Mouse (Mus musculus): Measurements from ENCODE around the gene Ptprs. TPM values are rescaled to one million over a fixed set of nuclear protein-coding genes. Genes with fewer than 3 reads are reported as not detected.

The Ptprs gene
- polyA plus RNA-seq, 1 experiment = 57.5 TPM

DNA sequence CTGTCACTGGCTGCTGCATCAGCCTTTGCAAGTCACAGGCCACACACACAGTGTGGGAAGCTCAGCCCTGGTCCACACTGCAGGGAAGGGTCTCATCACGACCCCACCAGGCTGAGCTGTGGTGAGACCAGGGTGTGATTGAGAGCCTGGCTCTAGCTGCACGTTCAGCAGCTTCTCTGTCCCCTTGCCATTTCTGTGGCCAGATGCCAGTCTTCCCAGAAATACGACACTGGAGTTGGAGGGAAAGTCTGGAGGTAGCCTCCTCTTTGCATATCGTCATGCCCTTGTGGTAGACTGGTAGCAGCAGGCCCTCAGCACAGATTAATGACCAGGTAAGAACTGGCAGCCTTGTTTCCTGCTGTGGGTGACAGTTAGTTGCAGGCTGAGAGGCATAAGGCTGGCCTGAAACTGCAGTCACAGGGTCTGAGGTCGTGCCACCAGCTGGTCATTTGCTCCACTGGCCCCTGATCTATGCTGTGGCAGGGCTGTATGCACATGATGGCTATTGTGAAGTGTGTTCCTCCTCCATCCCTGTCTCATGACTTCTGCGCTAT is 96.9 kb downstream of the Ptprs start:
- WGBS = 91% methylated on average over 6 of the region's 6 CpGs
- TF ChIP-seq CTCF (IDR thresholded peaks at IDR 0.05; ENCODE audit: extremely low read depth, insufficient read depth, insufficient read length, insufficient replicate concordance) (no peak), POLR2A (IDR thresholded peaks at IDR 0.05; ENCODE audit: low read depth, low read length) (no peak)
- DNase-seq (ENCODE audit: low read depth in 1 of 2, low spot score in 2 of 2) = no peak

DNA sequence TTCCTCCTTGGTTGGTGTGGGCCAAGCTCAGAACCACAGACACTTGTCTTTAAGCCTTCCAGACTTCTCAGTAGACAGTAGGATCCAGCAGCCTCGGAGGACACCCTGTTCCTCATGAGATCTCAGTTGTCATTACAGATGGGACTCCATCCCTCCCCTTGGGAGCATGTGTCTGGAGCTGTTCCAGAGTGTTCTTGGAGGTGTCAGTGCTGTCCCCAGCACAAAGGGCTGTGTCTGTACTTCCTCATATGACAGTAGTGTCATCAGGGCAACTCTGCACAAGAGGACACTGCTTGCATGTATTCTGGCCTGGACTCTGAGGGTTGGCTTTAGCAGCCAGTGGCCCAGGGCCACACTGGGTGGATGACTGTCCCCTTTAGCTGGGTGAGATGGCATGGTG is 101.4 kb downstream of the Ptprs start:
- 79% methylated on average over 1 of the region's 1 CpGs for WGBS
- Histone ChIP-seq H3K4me1 (ENCODE audit: control insufficient read depth, insufficient read depth, insufficient read length) (no peaks in the 10 kb centered on the region), H3K27me3 (ENCODE audit: control insufficient read depth, insufficient read depth, low read length) (no peaks in the 10 kb centered on the region), H3K36me3 (ENCODE audit: control insufficient read depth, insufficient read depth, low read length) (peaks cover 18% of the 10 kb centered on the region; the same call in 1 of the 2 replicates), H3K27ac (ENCODE audit: insufficient read depth, low read length) (no peak overlapping the region), H3K4me3 (ENCODE audit: extremely low read depth, insufficient read depth, insufficient read length) (no peak overlapping the region)
- DNase-seq (ENCODE audit: low read depth in 1 of 2, low spot score in 2 of 2) = no peak
- no peak for TF ChIP-seq CTCF (IDR thresholded peaks at IDR 0.05; ENCODE audit: extremely low read depth, insufficient read depth, insufficient read length, insufficient replicate concordance)

More for the DNA sequence above, 96.9 kb downstream of the Ptprs start:
- H3K36me3 ChIP-seq (ENCODE audit: control insufficient read depth, insufficient read depth, low read length) = peaks cover 14% of the 10 kb centered on the region; the same call in 1 of the 2 replicates
- H3K4me1 ChIP-seq (ENCODE audit: control insufficient read depth, insufficient read depth, insufficient read length) = no peaks in the 10 kb centered on the region
- H3K27ac ChIP-seq (ENCODE audit: insufficient read depth, low read length) = no peak overlapping the region
- H3K4me3 ChIP-seq (ENCODE audit: extremely low read depth, insufficient read depth, insufficient read length) = no peak overlapping the region
- H3K27me3 ChIP-seq (ENCODE audit: control insufficient read depth, insufficient read depth, low read length) = no peaks in the 10 kb centered on the region

GRCm38 (mm10) chr17:56373136-56374034 is 102.9 kb downstream of the Ptprs start:
- WGBS = 93% methylated on average over 17 of the region's 17 CpGs
- Histone ChIP-seq H3K4me3 (ENCODE audit: extremely low read depth, insufficient read depth, insufficient read length) (no peak overlapping the region), H3K27ac (ENCODE audit: insufficient read depth, low read length) (no peak overlapping the region), H3K36me3 (ENCODE audit: control insufficient read depth, insufficient read depth, low read length) (peaks cover 18% of the 10 kb centered on the region), H3K27me3 (ENCODE audit: control insufficient read depth, insufficient read depth, low read length) (no peaks in the 10 kb centered on the region), H3K4me1 (ENCODE audit: control insufficient read depth, insufficient read depth, insufficient read length) (no peaks in the 10 kb centered on the region)
- DNase-seq (ENCODE audit: low read depth in 1 of 2, low spot score in 2 of 2) = no peak
- TF ChIP-seq POLR2A (IDR thresholded peaks at IDR 0.05; ENCODE audit: low read depth, low read length) (no peak), CTCF (IDR thresholded peaks at IDR 0.05; ENCODE audit: extremely low read depth, insufficient read depth, insufficient read length, insufficient replicate concordance) (no peak)

GRCm38 (mm10) chr17:56372109-56372508 is 104.2 kb downstream of the Ptprs start:
- TF ChIP-seq CTCF (IDR thresholded peaks at IDR 0.05; ENCODE audit: extremely low read depth, insufficient read depth, insufficient read length, insufficient replicate concordance) (no peak), POLR2A (IDR thresholded peaks at IDR 0.05; ENCODE audit: low read depth, low read length) (no peak)
- Histone ChIP-seq H3K36me3 (ENCODE audit: control insufficient read depth, insufficient read depth, low read length) (peaks cover 16% of the 10 kb centered on the region), H3K27ac (ENCODE audit: insufficient read depth, low read length) (no peak overlapping the region), H3K27me3 (ENCODE audit: control insufficient read depth, insufficient read depth, low read length) (no peaks in the 10 kb centered on the region), H3K4me1 (ENCODE audit: control insufficient read depth, insufficient read depth, insufficient read length) (no peaks in the 10 kb centered on the region), H3K4me3 (ENCODE audit: extremely low read depth, insufficient read depth, insufficient read length) (no peak overlapping the region)
- no peak for DNase-seq (ENCODE audit: low read depth in 1 of 2, low spot score in 2 of 2)
- 85% methylated on average over 4 of the region's 4 CpGs for WGBS

DNA sequence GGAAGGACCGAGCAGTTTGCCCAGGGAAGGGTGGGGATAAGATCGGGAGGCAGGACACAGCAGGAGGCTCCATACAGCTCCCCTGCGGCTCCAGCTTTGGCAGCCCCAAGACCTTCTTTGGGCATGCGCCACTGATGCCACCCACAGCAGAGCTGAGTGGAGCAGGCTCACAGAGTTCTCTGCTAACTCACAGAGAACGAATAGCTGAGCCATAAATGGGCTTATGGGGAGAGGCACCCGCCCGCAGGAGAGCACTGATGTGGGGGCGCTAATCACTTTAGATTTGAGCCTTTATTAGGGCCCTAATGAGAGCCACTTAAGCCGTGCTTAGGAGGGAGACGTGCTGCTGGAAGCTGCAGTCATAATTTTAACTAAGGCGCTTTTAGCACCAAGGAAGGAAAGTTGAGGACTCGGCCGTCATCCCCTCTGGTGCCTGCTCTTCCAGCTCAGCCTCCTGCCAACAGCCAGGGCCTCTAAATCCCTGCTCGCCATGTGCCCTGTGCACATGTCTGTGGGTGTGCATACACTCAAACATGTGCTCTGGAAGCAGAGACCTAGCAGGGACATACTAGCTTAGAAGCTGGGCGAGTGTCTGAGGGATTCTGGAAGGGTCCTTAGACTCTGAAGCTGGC is 105.1 kb downstream of the Ptprs start:
- H3K27me3 ChIP-seq (ENCODE audit: control insufficient read depth, insufficient read depth, low read length) = no peaks in the 10 kb centered on the region
- no peak overlapping the region for H3K27ac ChIP-seq (ENCODE audit: insufficient read depth, low read length)
- no peak for DNase-seq (ENCODE audit: low read depth in 1 of 2, low spot score in 2 of 2)
- TF ChIP-seq POLR2A (IDR thresholded peaks at IDR 0.05; ENCODE audit: low read depth, low read length) = no peak
- TF ChIP-seq CTCF (IDR thresholded peaks at IDR 0.05; ENCODE audit: extremely low read depth, insufficient read depth, insufficient read length, insufficient replicate concordance) = no peak
- H3K4me1 ChIP-seq (ENCODE audit: control insufficient read depth, insufficient read depth, insufficient read length) = no peaks in the 10 kb centered on the region
- H3K4me3 ChIP-seq (ENCODE audit: extremely low read depth, insufficient read depth, insufficient read length) = no peak overlapping the region
- 92% methylated on average over 15 of the region's 15 CpGs for WGBS
- H3K36me3 ChIP-seq (ENCODE audit: control insufficient read depth, insufficient read depth, low read length) = peaks cover 12% of the 10 kb centered on the region

DNA sequence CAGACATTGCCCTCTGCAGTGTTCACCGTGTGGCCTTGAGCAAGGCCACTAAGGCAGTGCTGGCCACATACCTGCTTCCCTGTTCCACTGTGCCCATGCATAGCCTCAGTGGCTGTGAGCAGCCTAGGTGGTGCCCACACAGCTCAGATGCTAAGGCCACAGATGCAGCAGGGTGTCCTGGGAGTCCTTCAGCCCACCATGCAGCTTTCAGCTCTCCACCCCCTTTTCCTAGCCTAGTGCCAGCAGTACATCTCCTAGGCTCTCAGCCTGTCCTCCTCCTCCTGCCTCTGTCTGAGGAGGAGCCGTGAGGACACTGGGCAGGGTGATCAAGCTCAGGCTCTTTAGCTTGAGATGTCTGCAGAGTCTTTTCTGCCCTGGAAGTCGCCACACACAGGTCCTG is 106.2 kb downstream of the Ptprs start:
- TF ChIP-seq POLR2A (IDR thresholded peaks at IDR 0.05; ENCODE audit: low read depth, low read length) = no peak
- no peak for TF ChIP-seq CTCF (IDR thresholded peaks at IDR 0.05; ENCODE audit: extremely low read depth, insufficient read depth, insufficient read length, insufficient replicate concordance)
- H3K4me1 ChIP-seq (ENCODE audit: control insufficient read depth, insufficient read depth, insufficient read length) = no peaks in the 10 kb centered on the region; the same call in 1 of the 2 replicates
- no peak overlapping the region for H3K4me3 ChIP-seq (ENCODE audit: extremely low read depth, insufficient read depth, insufficient read length)
- WGBS = 88% methylated on average over 3 of the region's 3 CpGs
- no peaks in the 10 kb centered on the region for H3K27me3 ChIP-seq (ENCODE audit: control insufficient read depth, insufficient read depth, low read length)
- no peak for DNase-seq (ENCODE audit: low read depth in 1 of 2, low spot score in 2 of 2)
- peaks cover 12% of the 10 kb centered on the region for H3K36me3 ChIP-seq (ENCODE audit: control insufficient read depth, insufficient read depth, low read length)
- H3K27ac ChIP-seq (ENCODE audit: insufficient read depth, low read length) = no peak overlapping the region

Measured in spleen, adult 2 months (tissue).